Mouse (Mus musculus) midbrain, embryonic 12.5 days (tissue): ENCODE data around the gene Lyz1. TPM values are rescaled to one million over a fixed set of nuclear protein-coding genes. Genes with fewer than 3 reads are reported as not detected.
"Not testable (repeated sequence)": the region's sequence is repeated elsewhere in the genome, so short reads cannot be mapped to it uniquely, and the experiment has no call there.

Source experiments
- ATAC-seq: fragments of 200-750 bp; cut with Nextera tagmentation; 2 replicates; pipeline ENCODE4 v1.8.0; 2017; ENCODE audit warnings: low read depth, moderate TSS enrichment, moderate library complexity; ENCODE audit not compliant: low FRiP score
- H3K27ac ChIP-seq: fragments of 300-500 bp; sonication (generic); replicated peaks from 2 replicates; pipeline ENCODE4 v1.5.1; 2016; ENCODE audit warnings: mild to moderate bottlenecking
- H3K27me3 ChIP-seq: fragments of 300-500 bp; sonication (generic); 2 replicates; pipeline ENCODE4 v1.6.1; 2016; ENCODE audit warnings: mild to moderate bottlenecking
- H3K36me3 ChIP-seq: fragments of 300-500 bp; sonication (generic); 2 replicates; pipeline ENCODE4 v1.6.1; 2016
- H3K4me1 ChIP-seq: fragments of 300-500 bp; sonication (generic); 2 replicates; pipeline ENCODE4 v1.6.1; 2016
- H3K4me2 ChIP-seq: fragments of 300-500 bp; sonication (generic); replicated peaks from 2 replicates; pipeline ENCODE4 v1.6.1; 2016; ENCODE audit warnings: mild to moderate bottlenecking, moderate library complexity
- H3K4me3 ChIP-seq: fragments of 300-500 bp; sonication (generic); 2 replicates; pipeline ENCODE4 v1.5.1; 2016; ENCODE audit warnings: mild to moderate bottlenecking
- H3K9ac ChIP-seq: fragments of 300-500 bp; sonication (generic); replicated peaks from 2 replicates; pipeline ENCODE4 v1.6.1; 2016; ENCODE audit warnings: mild to moderate bottlenecking, moderate library complexity
- H3K9me3 ChIP-seq: fragments of 300-500 bp; sonication (generic); 2 replicates; pipeline ENCODE4 v1.6.1; 2016; ENCODE audit warnings: mild to moderate bottlenecking
- WGBS: fragments of 180-500 bp; shearing (Covaris S2); methylation state at CpG from one replicate; pipeline ENCODE4 v1.1.7; 2016; 5-methylcytosine and 5-hydroxymethylcytosine counted together
- polyA plus RNA-seq: library from polyadenylated mRNA; unstranded; fragments of >200 nt; fragmentation: Nextera tagmentation; extraction: Ambion mirVana; gene quantifications from 2 replicates; pipeline ENCODE4 v1.2.1, GENCODE M21; 2016

Lyz1 gene
- polyA plus RNA-seq, 1 experiment from 2014 or later: not detected

DNA sequence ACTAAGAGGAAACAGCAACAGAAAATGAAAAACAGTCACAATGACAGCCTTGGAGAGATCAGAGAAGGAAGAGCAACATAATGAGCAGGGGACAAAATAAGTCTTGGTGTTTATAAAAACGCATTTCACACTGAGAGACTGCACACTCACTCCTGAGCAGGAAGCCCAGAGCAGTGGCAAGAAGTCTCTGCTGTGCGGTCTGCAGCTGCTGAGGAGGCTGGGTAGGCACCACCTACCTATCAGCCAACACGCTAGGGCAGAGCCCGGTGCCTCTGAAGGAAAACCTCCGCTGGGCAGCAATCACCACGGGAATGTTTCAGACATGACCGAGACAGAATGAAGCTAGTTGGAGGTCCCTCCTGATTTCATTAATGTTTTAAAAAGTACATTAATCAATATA is 7.1 kb downstream of the Lyz1 start:
- WGBS: 88% methylated on average over 3 of the region's 7 CpGs
- H3K9ac ChIP-seq, H3K27ac ChIP-seq, ATAC-seq, H3K27me3 ChIP-seq, H3K36me3 ChIP-seq, H3K9me3 ChIP-seq, H3K4me3 ChIP-seq, H3K4me1 ChIP-seq, H3K4me2 ChIP-seq: not testable (repeated sequence)

- WGBS: 88% methylated on average over 10 of the region's 10 CpGs
- H3K36me3 ChIP-seq: no peaks in the 10 kb centered on the region
- H3K9me3 ChIP-seq: no peaks in the 10 kb centered on the region
- no peak overlapping the region for H3K4me2 ChIP-seq
- no peak for ATAC-seq
- no peak overlapping the region for H3K9ac ChIP-seq
- no peaks in the 10 kb centered on the region for H3K4me1 ChIP-seq
- H3K4me3 ChIP-seq: no peak overlapping the region
- no peaks in the 10 kb centered on the region for H3K27me3 ChIP-seq
- H3K27ac ChIP-seq: no peak overlapping the region
Observed at GRCm38 (mm10) chr10:117284578-117285520, 7.8 kb downstream of the Lyz1 start.

DNA sequence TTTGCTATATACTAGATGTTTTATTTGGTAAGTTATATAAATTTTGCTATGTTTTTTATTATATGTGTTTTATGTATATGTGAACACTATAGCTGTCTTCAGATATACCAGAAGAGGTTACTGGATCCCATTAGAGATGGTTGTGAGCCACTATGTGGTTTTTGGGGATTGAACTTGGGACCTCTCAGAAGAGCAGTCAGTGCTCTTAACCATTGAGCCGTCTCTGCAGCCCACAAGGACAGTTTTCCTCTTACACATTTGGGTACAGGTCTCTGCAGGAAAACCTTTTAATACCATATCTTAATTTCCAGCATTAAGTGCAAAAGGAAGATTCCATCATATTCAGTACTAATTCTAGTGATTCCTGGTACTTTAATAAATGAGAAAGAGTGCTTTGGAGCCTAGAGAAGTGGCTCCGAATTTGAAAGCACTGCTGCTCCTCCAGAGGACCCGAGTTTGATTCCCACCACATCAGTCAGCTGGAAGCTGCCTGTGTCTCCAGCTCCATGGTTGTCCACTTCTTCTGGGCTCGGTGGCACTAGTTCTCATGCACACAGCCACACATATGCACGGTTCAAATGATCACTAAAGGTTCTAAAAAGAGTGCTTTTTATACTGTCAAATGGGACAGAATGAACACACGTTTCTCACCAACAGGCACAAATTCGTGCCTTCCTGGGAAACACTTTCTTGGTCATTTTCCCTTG is 8.6 kb downstream of the Lyz1 start:
- H3K4me2 ChIP-seq: no peak overlapping the region
- no peaks in the 10 kb centered on the region for H3K4me1 ChIP-seq
- no peaks in the 10 kb centered on the region for H3K36me3 ChIP-seq
- ATAC-seq: no peak
- no peaks in the 10 kb centered on the region for H3K9me3 ChIP-seq
- no peaks in the 10 kb centered on the region for H3K27me3 ChIP-seq
- no peak overlapping the region for H3K9ac ChIP-seq
- no peak overlapping the region for H3K4me3 ChIP-seq
- no peak overlapping the region for H3K27ac ChIP-seq
- 86% methylated on average over 7 of the region's 7 CpGs for WGBS

- H3K4me1 ChIP-seq, ATAC-seq, H3K9me3 ChIP-seq, H3K27ac ChIP-seq, H3K9ac ChIP-seq, H3K36me3 ChIP-seq, H3K27me3 ChIP-seq, H3K4me3 ChIP-seq, H3K4me2 ChIP-seq: not testable (repeated sequence)
- 89% methylated on average over 4 of the region's 4 CpGs for WGBS
Observed at GRCm38 (mm10) chr10:117283196-117283595, 9.5 kb downstream of the Lyz1 start.

- Histone ChIP-seq H3K9me3 (no peaks in the 10 kb centered on the region), H3K4me2 (no peak overlapping the region), H3K36me3 (no peaks in the 10 kb centered on the region), H3K4me3 (no peak overlapping the region), H3K27ac (no peak overlapping the region), H3K4me1 (no peaks in the 10 kb centered on the region), H3K27me3 (no peaks in the 10 kb centered on the region), H3K9ac (no peak overlapping the region)
- WGBS: 78% methylated on average over 2 of the region's 2 CpGs
- no peak for ATAC-seq
Observed at GRCm38 (mm10) chr10:117282551-117282950, 10.1 kb downstream of the Lyz1 start.

GRCm38 (mm10) chr10:117282049-117282448 is 10.6 kb downstream of the Lyz1 start, which contains the start of gene Lyz2:
Lyz2 (minus strand) TSS chr10:117282321.
- 66% methylated on average over 4 of the region's 4 CpGs for WGBS
- Histone ChIP-seq H3K27ac (no peak within 1 kb of the TSS), H3K9me3 (no peaks in the 10 kb centered on the region), H3K4me2 (no peak within 1 kb of the TSS), H3K9ac (no peak within 1 kb of the TSS), H3K4me1 (no peaks in the 10 kb centered on the region), H3K36me3 (no peaks in the 10 kb centered on the region), H3K4me3 (no peak within 1 kb of the TSS), H3K27me3 (no peaks in the 10 kb centered on the region)
- no peak for ATAC-seq

GRCm38 (mm10) chr10:117281381-117281920 is 11.2 kb downstream of the Lyz1 start:
- WGBS: 90% methylated on average over 7 of the region's 7 CpGs
- Histone ChIP-seq H3K9ac (no peak overlapping the region), H3K4me3 (no peak overlapping the region), H3K27me3 (no peaks in the 10 kb centered on the region), H3K36me3 (no peaks in the 10 kb centered on the region), H3K9me3 (no peaks in the 10 kb centered on the region), H3K4me1 (no peaks in the 10 kb centered on the region), H3K4me2 (no peak overlapping the region), H3K27ac (no peak overlapping the region)
- ATAC-seq: no peak

- H3K27me3 ChIP-seq: no peaks in the 10 kb centered on the region
- no peak overlapping the region for H3K4me2 ChIP-seq
- no peak overlapping the region for H3K27ac ChIP-seq
- H3K9ac ChIP-seq: no peak overlapping the region
- no peak for ATAC-seq
- H3K4me3 ChIP-seq: no peak overlapping the region
- no peaks in the 10 kb centered on the region for H3K9me3 ChIP-seq
- 38% methylated on average over 1 of the region's 1 CpGs for WGBS
- H3K36me3 ChIP-seq: no peaks in the 10 kb centered on the region
- H3K4me1 ChIP-seq: no peaks in the 10 kb centered on the region
Observed at GRCm38 (mm10) chr10:117280000-117280399, 12.7 kb downstream of the Lyz1 start.

DNA sequence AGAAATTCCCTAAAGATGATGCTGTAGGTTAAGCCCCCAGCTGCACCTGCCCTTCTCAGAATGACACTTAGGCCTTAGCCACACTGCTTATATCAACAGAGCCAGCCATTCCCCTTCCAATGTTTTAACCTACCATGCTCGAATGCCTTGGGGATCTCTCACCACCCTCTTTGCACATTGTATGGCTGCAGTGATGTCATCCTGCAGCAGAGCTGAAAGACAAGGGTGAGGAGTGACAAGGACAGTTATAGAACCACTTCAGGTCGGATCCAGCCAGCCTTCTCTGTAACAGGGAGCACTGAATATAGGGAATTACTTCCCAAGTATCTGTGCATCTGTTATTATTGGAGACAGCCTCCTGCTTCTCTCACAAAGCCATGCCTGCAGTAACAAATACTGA is 14.2 kb downstream of the Lyz1 start:
- H3K4me1 ChIP-seq, H3K9me3 ChIP-seq, ATAC-seq, H3K4me2 ChIP-seq, H3K27ac ChIP-seq, H3K4me3 ChIP-seq, H3K36me3 ChIP-seq, H3K9ac ChIP-seq, H3K27me3 ChIP-seq: not testable (repeated sequence)
- 62% methylated on average over 2 of the region's 2 CpGs for WGBS

DNA sequence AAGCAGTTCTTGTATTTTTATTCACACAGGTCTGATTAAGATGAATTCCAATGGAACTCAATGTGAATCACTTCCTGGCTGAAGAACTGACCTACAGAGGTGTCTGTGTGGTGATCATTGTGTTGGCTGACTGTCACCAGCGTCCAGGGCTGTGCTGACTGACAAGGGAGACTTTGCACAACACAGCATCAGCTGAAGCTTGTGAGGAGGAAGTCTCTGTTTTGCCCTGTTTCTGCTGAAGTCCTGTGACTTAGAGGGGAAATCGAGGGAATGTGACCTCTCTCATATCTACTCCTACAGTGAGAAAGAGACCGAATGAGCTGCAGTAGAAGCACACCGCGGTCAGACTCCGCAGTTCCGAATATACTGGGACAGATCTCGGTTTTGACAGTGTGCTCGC is 14.9 kb downstream of the Lyz1 start:
- not testable (repeated sequence) for H3K36me3 ChIP-seq, H3K4me3 ChIP-seq, H3K9me3 ChIP-seq, H3K27ac ChIP-seq, H3K9ac ChIP-seq, H3K27me3 ChIP-seq, H3K4me2 ChIP-seq, ATAC-seq, H3K4me1 ChIP-seq
- WGBS: 87% methylated on average over 9 of the region's 9 CpGs

GRCm38 (mm10) chr10:117275681-117276369 is 16.8 kb downstream of the Lyz1 start:
- Histone ChIP-seq H3K36me3 (no peaks in the 10 kb centered on the region), H3K27me3 (no peaks in the 10 kb centered on the region), H3K4me3 (no peak overlapping the region), H3K9ac (no peak overlapping the region), H3K4me2 (no peak overlapping the region), H3K9me3 (no peaks in the 10 kb centered on the region), H3K27ac (no peak overlapping the region), H3K4me1 (no peaks in the 10 kb centered on the region)
- WGBS: 89% methylated on average over 10 of the region's 10 CpGs
- no peak for ATAC-seq

GRCm38 (mm10) chr10:117274645-117275044 is 18.0 kb downstream of the Lyz1 start:
- not testable (repeated sequence) for H3K27me3 ChIP-seq, H3K27ac ChIP-seq, H3K4me1 ChIP-seq, H3K9ac ChIP-seq, ATAC-seq, H3K4me2 ChIP-seq, H3K4me3 ChIP-seq, H3K36me3 ChIP-seq, H3K9me3 ChIP-seq
- WGBS: 82% methylated on average over 4 of the region's 7 CpGs
